Mouse (Mus musculus) mammary gland, adult 2 months (tissue): ENCODE measurements around the gene Olfr297. TPM values are rescaled to one million over a fixed set of nuclear protein-coding genes. Genes with fewer than 3 reads are reported as not detected.

ENCODE experiments used
- polyA plus RNA-seq: library from polyadenylated mRNA; depleted of rRNA; stranded (reverse); fragments of >200 nt; gene quantifications from 2 replicates; pipeline ENCODE4 v1.2.3, GENCODE M21; 2012; ENCODE audit warnings: low replicate concordance; rRNA removed

Olfr297 gene
- polyA plus RNA-seq, result not detected in 2 replicates

GRCm38 (mm10) chr7:86519668-86520067 lies at the start of gene Olfr297:
Gene Olfr297, plus strand, starts transcription at chr7:86519968.

GRCm38 (mm10) chr7:86492384-86492783 lies 27.4 kb upstream of the Olfr297 start, which contains the start of gene Olfr298:
Gene Olfr298, minus strand, starts transcription at chr7:86492484.

Other genes with a start within 250 kb of the Olfr297 start
- not detected in 2 replicates for gene Olfr310, start 242.8 kb upstream of the Olfr297 start, polyA plus RNA-seq
- not detected in 2 replicates for gene Olfr309, start 206.3 kb upstream of the Olfr297 start, polyA plus RNA-seq
- gene Olfr308, start 194.3 kb upstream of the Olfr297 start, polyA plus RNA-seq, result not detected in 2 replicates
- gene Olfr307, start 182.4 kb upstream of the Olfr297 start, polyA plus RNA-seq, result not detected in 2 replicates
- gene Olfr305, start 153.0 kb upstream of the Olfr297 start, polyA plus RNA-seq, result not detected in 2 replicates
- not detected in 2 replicates for gene Olfr304, start 133.3 kb upstream of the Olfr297 start, polyA plus RNA-seq
- gene Olfr303, start 122.2 kb upstream of the Olfr297 start, polyA plus RNA-seq, result not detected in 2 replicates
- gene Olfr301, start 116.1 kb upstream of the Olfr297 start, polyA plus RNA-seq, result not detected in 2 replicates
- gene Olfr299, start 60.0 kb upstream of the Olfr297 start, polyA plus RNA-seq, result not detected in 2 replicates
- gene Olfr298, start 27.5 kb upstream of the Olfr297 start, polyA plus RNA-seq, result not detected in 2 replicates
- gene Olfr295, start 63.9 kb downstream of the Olfr297 start, polyA plus RNA-seq, result not detected in 2 replicates
- gene Olfr294, start 96.7 kb downstream of the Olfr297 start, polyA plus RNA-seq, result not detected in 2 replicates
- gene Olfr293, start 129.1 kb downstream of the Olfr297 start, polyA plus RNA-seq, result not detected in 2 replicates
- gene Olfr292, start 168.4 kb downstream of the Olfr297 start, polyA plus RNA-seq, result not detected in 2 replicates